Mouse (Mus musculus): Measurements from ENCODE around the gene 2200002D01Rik.

DNA sequence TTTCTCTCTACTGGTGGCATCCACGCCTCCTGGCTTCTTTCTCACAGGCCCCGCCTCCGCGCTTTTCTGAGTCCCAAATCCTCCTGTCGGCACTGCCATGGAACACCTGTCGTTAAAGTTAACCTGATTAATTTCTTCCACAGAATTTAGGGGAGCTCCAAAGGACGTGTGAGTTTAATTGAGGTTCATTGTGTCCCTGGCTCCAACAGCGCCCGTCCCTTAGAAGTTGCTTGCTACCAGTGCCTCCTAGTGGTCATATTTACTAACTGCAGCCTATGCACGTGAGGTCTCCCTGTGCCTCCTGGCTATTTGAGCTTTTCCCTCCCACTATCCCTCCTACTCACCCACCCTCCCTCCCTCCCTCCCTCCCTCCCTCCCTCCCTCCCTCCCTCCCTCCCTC is 48.7 kb upstream of the 2200002D01Rik start:
- TF ChIP-seq POLR2A (IDR thresholded peaks at IDR 0.05; ENCODE audit: low read depth, low read length) (no peak), CTCF (IDR thresholded peaks at IDR 0.05; ENCODE audit: borderline replicate concordance, insufficient read depth, low read length) (peak; percentile 82; the same call in 1 of the 2 replicates)

Data from embryonic fibroblast, embryonic 13.5 days (primary cell).